Mouse (Mus musculus) right cerebral cortex, postnatal 25 days (tissue): Measurements from ENCODE around the gene Chat.
"Not testable (repeated sequence)": the region's sequence is repeated elsewhere in the genome, so short reads cannot be mapped to it uniquely, and the experiment has no call there.

Experiments
- DNase-seq: peaks from one replicate; pipeline ENCODE4 v3.0.0; 2022

Gene Chat

DNA sequence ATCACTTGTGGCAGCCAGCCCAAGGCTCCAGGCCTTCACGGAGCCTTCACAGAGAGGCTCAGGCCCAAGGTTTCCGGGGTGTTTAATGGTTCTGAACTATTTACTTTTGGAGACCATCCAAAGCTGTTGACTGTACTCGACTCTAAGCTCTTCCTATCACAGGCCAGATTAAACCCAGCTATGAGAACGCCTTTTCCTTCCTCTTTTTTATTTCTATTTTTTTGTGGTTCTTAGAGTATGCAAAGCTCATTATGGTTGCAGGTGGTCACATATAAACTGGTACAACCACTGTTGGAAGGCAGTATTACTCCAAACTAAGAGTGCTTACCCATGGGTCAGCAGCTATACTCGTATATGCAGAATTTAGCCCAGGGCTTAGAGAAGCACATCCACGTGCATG lies 18.8 kb downstream of the Chat start:
- no peak for DNase-seq

DNA sequence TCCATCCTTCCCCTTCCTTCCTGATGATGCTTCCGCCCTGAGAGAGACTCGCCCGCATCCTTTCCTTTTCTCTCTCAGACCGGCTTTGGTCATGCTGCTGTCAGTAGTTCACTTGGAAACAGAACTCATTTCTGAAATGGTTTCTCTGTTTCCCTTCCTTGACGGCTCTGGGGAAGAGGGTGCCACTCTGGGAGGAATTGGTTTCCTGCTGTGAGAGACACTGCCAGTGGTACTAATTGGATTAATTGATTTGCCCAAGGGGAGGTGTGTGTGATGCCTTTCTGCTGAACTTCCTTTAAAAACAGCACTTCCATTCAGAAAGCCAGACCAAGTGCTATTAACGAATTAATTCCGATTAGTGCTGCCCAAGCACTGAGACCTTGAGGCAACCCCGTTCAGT lies 22.3 kb downstream of the Chat start:
- DNase-seq = no peak

DNA sequence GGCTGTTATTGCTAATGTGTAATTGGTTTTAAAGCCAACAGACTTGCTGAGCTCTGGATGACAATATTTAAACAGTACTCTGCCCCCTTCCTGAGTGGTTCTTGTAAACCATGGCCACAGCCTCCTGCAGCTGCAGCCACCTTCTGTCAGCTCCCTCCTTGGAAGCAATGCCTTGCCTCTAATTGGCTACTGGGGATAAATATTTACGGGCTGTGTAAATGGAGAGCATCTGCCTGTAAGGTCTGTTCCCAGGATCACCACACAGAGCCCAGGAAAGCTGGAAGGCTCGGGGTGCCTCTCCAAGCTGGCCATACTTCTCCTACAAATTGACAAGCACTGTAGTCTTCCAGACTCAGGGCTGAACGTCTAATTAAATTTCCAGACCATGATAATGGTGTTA lies 26.0 kb downstream of the Chat start:
- DNase-seq = no peak

DNA sequence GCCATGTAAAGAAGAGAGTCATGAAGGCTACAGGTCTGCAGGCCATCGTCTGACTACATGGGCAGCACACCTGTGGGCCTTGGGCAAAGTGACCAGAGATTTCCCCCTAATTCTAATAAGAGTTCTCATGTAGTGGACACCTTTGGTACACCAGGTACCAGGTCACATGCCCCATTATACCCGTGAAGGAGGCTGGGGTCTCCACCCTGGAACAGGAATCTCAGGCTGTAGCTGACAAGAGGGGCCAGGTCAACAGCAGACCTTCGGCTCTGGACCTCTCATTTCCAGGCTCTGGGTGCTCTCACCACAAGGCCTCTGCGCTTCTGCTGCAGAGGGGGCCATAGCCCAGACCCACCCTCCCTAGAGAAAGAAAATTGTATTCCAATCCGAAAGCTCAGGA lies 26.5 kb downstream of the Chat start:
- no peak for DNase-seq

DNA sequence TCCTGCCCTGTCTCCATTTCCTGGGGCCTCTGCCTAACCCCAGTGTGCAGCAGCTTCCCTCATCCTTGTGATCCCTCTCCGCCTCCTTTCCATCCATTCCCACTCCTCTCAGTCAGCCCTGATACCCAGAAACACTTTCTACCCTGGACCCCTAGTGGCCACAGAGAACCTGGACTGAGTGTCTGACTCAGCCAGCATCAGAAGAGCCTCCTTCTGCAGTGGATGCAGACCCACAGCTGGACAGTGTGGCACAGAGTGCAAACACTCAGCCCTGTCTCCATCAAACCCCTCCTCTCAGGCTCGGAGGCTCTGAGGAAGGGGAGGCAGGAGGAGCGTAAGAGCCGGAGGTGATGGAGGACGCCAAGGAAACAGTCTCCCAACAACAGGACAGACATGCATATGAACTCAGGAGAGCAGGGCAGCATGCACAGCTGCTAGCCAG lies 28.4 kb downstream of the Chat start:
- no peak for DNase-seq

DNA sequence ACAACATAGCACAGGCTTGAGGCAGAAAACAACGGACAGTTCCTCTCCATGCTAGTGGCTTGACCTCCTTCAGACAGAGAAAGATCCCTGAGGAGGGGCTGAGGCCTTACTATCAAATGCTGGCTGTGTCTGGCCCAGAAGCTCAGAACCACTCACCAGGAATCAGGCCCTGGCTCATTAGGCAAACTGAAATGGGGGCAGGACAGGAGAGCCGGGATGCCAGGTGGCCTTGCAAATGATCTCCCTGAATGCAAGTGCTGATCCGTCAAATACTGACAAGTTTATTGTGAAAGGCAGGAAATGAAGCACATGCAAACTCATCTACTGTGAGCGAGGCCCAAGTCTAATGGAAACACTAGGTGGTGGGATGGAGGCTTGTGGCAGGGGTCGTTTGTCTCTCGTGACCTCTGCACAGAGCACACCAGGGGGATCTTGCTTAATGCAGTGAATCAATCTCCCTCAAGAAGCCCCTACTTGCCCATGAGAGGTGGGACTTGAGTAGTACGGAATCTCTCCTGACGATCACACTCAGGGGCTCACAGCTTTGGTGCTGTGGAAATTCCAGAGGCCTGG lies 36.7 kb downstream of the Chat start:
- no peak for DNase-seq

DNA sequence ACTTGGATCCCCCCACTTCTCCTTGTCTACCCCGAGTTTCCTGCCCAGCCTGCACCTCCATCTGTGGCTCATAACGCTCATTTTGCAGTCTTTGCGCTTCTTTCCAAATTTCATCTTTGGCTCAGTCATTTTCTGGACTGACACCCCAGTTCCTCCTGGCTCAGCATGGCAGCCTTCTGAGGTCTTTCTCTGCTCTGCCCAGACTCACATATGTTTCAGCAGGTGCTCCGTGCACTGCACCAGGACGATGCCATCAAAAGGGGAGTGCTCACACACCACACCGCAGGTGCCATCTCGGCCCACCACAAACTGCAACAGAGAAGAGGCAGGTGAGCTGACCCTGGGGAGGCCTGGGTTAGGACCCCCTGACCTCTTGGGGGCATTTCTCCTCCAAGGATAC lies 41.8 kb downstream of the Chat start:
- no peak for DNase-seq

DNA sequence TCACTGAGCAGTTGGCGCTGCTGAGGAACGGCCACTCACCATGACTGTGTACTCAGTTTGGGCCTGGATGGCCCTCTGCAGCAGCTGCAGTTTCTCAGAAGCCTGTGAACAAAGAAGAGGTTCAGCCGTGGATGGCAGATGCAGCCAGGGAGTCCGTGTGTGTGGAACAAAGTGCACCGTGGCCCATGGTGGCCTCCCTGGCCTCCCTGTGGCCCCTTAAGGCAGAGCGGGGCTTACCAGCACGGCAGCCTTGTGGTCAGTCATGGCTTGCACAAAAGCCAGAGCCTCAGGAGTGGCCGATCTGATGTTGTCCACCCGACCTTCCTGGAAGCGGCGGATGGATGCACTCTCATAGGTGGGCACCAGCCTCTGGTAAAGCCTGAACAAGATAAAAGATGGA lies 47.0 kb downstream of the Chat start:
- DNase-seq = no peak

DNA sequence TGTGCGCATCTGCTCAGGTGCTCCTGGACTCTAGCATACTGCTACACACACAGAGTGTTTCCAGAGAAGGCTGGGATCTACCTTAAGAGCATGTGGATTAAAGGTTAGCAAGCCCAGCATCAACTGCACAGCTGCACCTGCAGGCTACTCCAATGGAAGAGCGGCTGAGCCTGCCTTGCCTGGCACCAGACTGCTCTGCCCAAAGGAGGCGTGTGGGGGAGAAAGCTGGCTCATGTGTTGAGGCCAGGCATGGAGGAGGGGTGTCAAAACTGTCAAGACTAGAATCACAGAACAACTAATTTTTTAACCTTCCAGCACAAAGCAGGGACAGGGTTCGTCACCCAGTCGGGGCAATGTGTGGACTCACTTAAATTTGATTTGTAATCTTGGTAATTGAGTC lies 53.7 kb downstream of the Chat start:
- no peak for DNase-seq

DNA sequence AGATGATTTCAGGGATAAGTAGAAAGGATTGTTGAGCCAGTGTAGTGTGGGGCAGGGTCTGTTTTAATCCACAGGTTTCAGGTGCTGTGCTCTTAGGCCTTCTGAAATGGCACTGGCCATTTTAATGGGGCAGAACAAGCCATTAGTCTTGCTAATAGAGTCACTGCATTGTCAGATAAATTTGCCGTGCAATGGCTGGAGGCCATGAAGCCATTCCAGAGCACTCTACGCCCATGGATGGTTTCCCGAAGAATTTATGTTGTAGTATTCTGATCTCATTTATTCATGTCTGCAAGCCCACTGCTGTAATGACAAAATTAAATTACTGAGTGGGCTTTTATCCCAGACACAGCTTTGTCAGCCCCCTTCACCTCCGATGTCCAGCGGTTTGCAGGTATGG lies 55.7 kb downstream of the Chat start:
- DNase-seq = no peak

DNA sequence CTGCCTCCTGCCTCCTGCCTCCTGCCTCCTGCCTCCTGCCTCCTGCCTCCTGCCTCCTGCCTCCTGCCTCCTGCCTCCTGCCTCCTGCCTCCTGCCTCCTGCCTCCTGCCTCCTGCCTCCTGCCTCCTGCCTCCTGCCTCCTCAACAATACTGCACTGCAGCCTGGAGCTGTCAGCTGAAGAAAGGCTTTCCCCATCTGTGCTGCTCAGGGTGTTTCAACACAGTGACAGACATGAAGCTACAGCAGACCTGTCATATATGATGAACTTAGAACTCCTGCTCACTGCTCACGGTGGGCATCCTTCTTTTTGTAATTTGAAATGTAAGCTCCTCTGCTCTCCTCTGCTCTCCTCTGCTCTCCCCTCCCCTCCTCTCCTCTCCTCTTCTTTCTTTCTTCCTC lies 60.4 kb downstream of the Chat start:
- DNase-seq = not testable (repeated sequence)

DNA sequence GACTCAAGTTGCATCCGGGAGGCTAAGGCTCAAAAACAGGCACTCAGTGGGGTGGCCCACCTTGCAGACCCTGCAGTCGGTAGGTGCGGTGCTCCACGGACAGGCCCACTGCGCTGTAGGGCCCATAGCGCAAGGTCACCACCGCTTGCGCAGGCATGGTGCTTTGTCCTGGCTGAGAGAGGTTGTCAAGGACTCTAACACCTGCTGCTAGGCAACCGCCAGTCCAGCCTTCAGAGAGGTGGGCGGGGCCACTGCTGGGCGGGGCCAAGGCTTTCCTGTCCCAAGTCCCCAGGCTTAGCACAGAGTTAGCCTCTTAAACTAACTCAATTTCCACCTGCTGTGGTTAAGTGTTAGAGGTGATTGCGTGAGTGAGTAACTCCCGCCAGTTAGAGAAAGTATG lies 77.6 kb downstream of the Chat start, which contains the start of gene 1700024G13Rik:
1700024G13Rik (minus strand) TSS at position 196 of the 400 bp plus-strand sequence.
- DNase-seq = no peak

DNA sequence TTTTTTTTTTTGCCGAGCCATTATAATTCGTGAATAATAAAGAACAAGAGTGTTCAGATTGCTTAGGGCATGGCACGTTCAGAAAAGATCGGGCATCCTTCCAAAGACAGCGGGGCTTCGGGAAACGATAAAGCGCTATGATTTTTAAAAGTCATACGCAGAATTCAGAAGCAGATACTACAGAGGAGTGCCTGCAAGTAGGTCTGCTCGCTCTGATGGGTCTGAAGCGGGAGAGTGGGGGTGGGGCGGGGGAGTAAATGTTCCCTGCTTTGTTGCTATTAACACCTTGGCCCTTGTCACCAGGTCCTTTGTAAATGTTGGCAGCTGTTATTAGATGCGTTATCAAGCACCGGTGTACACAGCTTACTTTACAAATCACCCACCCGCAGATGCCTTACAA lies 84.2 kb downstream of the Chat start:
- no peak for DNase-seq

DNA sequence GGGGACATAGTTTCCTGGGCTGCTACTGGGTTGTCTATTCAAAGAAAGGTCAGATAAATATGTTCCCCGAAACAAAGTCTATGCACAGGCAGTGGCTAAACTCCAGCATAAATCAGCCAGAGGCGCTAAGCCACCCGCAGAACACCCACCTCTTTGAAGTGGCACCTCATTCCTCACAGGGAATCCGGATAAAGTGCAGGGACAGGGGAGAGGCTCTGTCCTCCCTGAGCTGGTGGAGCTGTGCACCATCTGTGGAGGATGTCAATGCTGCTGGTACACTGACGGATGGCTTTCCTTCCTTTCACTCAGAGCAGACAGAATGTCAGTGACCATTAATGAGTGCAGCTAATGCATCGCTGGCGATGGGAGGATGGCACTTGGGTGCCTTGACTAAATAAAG lies 84.7 kb downstream of the Chat start:
- no peak for DNase-seq

DNA sequence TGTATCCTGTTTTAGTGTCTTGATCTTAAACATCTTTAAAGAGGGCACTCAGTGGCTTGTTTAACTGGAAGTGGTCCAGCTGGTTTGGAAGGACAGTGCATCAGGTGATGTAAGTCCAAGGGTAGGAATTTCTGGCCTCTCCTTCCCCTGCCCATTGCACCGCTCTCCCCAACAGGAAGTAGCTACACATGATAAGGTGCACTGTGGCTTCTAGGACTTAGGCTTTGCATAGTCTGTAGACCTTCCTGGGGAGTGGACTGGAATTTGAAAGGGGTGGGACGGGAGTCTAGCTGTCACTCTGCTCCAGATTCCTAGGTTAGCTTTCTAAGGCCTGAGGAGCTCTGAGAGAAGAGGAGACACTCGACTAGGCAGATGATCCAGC lies 85.7 kb downstream of the Chat start:
- no peak for DNase-seq

DNA sequence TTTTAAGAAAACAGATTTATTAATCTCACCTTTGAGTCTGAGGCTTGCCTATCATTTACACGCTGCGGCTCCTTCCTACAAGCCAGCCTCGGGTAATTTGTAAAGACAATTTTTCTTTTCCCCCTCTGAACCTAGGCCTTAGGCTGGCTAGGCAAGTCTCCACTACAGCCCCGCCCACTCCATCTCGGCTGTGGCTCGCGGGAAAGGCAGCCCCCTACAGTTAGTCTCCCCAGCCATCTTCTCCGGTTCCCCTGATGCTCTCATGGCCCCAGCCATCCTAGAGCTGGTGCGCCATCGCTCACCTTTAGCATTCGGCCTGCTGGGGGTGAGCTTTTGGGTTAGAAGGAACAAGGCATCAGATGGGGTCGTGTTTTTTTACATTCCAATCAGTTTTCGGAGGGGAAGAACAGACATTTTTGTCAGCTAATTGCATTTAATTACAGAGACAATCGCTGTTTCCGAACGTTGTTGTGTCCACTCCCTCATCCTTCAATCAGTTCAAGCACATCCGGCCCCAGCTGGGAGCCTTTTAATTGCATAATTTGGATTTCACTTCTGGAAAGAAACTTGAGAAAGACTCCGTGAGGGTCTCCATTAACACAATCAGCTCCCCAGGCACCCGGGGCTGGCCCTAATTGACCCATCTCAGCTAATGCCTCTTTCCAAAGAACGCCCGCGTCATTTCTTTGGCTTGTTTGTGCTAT lies 86.2 kb downstream of the Chat start:
- DNase-seq = no peak

DNA sequence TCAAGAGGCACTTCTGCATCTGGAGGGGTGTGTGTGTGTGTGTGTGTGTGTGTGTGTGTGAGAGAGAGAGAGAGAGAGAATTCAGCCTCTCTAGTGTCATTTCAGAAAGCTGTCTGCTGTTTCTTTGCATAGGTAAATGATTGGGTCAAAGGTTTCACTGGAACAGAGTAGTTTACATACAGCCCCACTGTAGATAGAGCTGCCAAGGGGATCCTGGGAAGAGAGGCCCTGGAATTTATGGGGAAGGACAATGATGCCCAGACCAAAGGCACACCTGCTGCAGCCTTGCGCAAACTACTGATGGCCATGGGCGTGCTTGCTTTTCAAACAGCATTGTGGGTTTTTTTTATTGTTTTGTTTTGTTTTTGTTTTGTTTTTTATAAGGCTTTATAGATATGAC lies 93.3 kb downstream of the Chat start:
- no peak for DNase-seq

DNA sequence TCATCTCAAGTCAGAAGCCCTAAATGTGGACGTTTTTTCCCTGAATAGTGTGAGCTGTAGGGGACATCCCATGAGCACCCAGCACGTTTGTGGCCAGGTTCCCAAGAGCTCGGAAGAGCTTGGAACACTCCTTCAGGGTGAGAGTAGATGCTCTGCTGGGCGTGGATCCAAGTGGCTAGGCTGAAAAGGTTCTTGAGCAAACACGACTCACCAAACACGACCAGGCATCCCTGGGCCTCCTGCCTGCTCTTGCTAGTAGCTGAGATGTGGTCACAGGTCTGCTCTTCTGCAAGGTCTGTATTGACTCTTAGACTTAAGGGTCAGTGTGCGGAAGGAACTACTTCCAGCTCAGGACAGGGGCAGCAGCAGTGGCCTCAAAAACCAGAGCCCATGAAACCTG lies 96.0 kb downstream of the Chat start:
- DNase-seq = no peak

DNA sequence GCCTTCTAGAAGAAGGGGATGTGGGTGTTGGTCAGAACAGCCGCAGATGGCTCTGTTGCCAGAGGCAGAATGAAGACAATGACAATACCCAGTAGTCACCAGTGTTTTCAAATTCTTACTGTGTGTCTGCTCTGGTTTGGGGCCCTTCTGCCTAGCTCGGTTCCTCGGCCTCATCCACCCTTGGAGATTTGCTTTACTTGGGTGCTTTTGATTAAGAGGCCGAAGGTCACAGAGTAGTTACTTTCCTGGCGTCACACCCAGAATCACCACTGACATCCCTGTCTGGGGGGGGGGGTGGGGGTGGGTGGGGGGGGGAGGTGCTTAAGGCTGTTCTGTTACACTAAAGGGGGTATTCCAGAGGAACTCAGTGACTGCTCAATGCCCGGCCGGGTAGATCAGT lies 101.4 kb downstream of the Chat start:
- no peak for DNase-seq
